Mouse (Mus musculus) forebrain, postnatal 0 days (tissue): ENCODE measurements around the gene Elf2. TPM values are rescaled to one million over a fixed set of nuclear protein-coding genes. Genes with fewer than 3 reads are reported as not detected.

ENCODE experiments used
- ATAC-seq: fragments of 200-750 bp; cut with Nextera tagmentation; 2 replicates; pipeline ENCODE4 v1.8.0; 2017; ENCODE audit warnings: mild to moderate bottlenecking, moderate library complexity
- DNase-seq: peaks from one replicate; pipeline ENCODE4 v3.0.0-alpha.2; 2015
- H3K27ac ChIP-seq: fragments of 300-500 bp; sonication (generic); 2 replicates; pipeline ENCODE4 v1.5.1; 2014; ENCODE audit warnings: low read depth, mild to moderate bottlenecking, antibody characterized with exemption, low read length, moderate library complexity, mixed read lengths
- H3K27me3 ChIP-seq: fragments of 300-500 bp; sonication (generic); 2 replicates; pipeline ENCODE4 v1.6.1; 2014; ENCODE audit warnings: mild to moderate bottlenecking, low read length, mixed read lengths; ENCODE audit not compliant: insufficient read depth
- H3K36me3 ChIP-seq: fragments of 300-500 bp; sonication (generic); 2 replicates; pipeline ENCODE4 v1.6.1; 2014; ENCODE audit warnings: mild to moderate bottlenecking, moderate library complexity; ENCODE audit not compliant: insufficient read depth
- H3K4me1 ChIP-seq: fragments of 300-500 bp; sonication (generic); 2 replicates; pipeline ENCODE4 v1.6.1; 2014; ENCODE audit warnings: antibody characterized with exemption; ENCODE audit not compliant: insufficient read depth
- H3K4me2 ChIP-seq: fragments of 300-500 bp; sonication (generic); 2 replicates; pipeline ENCODE4 v1.6.1; 2014; ENCODE audit warnings: low read depth, mild to moderate bottlenecking, moderate library complexity
- H3K4me3 ChIP-seq: fragments of 300-500 bp; sonication (generic); 2 replicates; pipeline ENCODE4 v1.5.1; 2014; ENCODE audit warnings: low read depth, low read length, mixed read lengths
- H3K9ac ChIP-seq: fragments of 300-500 bp; sonication (generic); 2 replicates; pipeline ENCODE4 v1.6.1; 2014; ENCODE audit warnings: mild to moderate bottlenecking
- H3K9me3 ChIP-seq: fragments of 300-500 bp; sonication (generic); 2 replicates; pipeline ENCODE4 v1.6.1; 2016; ENCODE audit warnings: low read length
- CTCF ChIP-seq: sonication (generic); IDR thresholded peaks from 2 replicates; pipeline ENCODE4 v1.5.1; 2016; ENCODE audit warnings: antibody characterized with exemption, control low read depth, low read depth
- WGBS: fragments of 180-500 bp; shearing (Covaris S2); extraction: QIAGEN DNeasy Blood & Tissue Kit; methylation state at CpG from one replicate; pipeline ENCODE4 v1.1.7; 2014; 5-methylcytosine and 5-hydroxymethylcytosine counted together
- polyA plus RNA-seq: library from polyadenylated mRNA; unstranded; fragments of >200 nt; fragmentation: Nextera tagmentation; extraction: Ambion mirVana; gene quantifications from 2 replicates; pipeline ENCODE4 v1.2.1, GENCODE M21; 2015
- total RNA-seq: library from RNA; depleted of rRNA; stranded (reverse); fragments of >200 nt; gene quantifications from 2 replicates; pipeline ENCODE4 v1.2.3, GENCODE M21; 2014

Gene Elf2
- total and polyA plus RNA-seq, 2 experiments from 2014 or later: 26.4 to 83.9 TPM

DNA sequence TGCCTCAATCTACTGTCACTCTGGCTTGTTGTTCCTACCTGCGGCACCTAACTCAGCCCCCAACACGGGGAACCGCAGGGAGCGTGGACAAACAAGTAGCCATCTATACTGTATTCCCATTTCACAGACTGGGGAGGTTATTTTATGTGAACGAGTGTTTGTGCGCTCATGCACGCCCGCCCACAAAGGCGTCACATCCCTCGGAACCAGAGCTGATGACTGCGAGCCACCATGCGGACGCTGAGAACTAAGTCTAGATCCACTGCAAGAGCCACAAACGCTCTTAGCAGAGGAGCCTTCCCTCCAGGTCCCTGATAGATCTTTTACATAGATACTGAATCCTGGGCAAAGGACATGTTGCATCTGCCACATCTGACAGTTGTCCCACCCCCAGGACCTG is 10.4 kb downstream of the Elf2 start:
- no peaks in the 10 kb centered on the region for H3K9me3 ChIP-seq
- H3K27ac ChIP-seq: no peak overlapping the region
- H3K9ac ChIP-seq: no peak overlapping the region
- H3K36me3 ChIP-seq: no peaks in the 10 kb centered on the region
- peaks cover 4% of the 10 kb centered on the region; the same call in 1 of the 2 replicates for H3K4me1 ChIP-seq
- H3K27me3 ChIP-seq: no peaks in the 10 kb centered on the region
- DNase-seq: no peak
- no peak overlapping the region for H3K4me3 ChIP-seq
- H3K4me2 ChIP-seq: no peak overlapping the region
- no peak for ATAC-seq
- no peak for TF ChIP-seq CTCF
- WGBS: 86% methylated on average over 14 of the region's 14 CpGs

DNA sequence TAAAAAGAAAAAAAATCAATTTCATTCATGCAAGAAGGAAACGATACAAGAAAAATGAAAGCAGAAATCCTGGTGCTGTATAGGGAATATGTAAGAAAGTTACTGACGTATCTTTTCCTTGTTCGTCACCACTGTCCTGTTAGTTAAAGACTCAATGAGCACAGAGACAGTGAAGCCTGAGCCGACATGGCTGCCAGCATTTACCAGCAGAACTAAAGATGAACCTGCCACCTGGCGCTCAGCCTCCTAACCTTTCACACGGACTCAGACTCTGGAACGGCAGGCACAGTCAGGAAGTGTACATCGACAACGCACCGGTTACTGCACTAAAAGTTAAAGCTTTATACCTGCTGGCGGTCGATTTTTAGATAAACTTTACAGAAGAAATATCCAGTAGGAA is 11.9 kb downstream of the Elf2 start:
- DNase-seq: no peak
- Histone ChIP-seq H3K4me1 (peaks cover 4% of the 10 kb centered on the region; the same call in 1 of the 2 replicates), H3K27ac (no peak overlapping the region), H3K27me3 (no peaks in the 10 kb centered on the region), H3K4me2 (no peak overlapping the region), H3K36me3 (no peaks in the 10 kb centered on the region), H3K4me3 (no peak overlapping the region), H3K9me3 (no peaks in the 10 kb centered on the region), H3K9ac (no peak overlapping the region)
- no peak for TF ChIP-seq CTCF
- 82% methylated on average over 12 of the region's 12 CpGs for WGBS
- no peak for ATAC-seq

DNA sequence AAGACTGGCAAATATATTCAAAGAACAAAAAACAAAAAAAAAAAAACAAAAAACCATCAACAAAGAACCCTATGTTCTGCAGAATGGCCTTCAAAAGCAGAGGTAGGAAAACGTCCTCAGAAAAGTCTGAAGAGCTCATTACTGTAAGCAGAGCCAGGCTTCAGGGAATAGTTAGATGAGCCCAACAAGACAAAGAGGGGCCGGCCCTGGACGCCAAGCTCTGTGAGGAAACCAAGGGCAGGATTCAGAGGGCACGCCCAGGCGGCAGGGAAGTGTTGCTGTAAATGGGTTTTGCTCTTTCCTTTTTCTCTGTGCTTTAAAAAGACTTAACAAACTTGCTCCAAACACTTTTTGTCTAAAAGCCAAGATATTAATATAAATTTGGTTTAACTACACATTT is 12.6 kb downstream of the Elf2 start:
- Histone ChIP-seq H3K27ac (no peak overlapping the region), H3K4me1 (no peaks in the 10 kb centered on the region; the same call in 1 of the 2 replicates)

DNA sequence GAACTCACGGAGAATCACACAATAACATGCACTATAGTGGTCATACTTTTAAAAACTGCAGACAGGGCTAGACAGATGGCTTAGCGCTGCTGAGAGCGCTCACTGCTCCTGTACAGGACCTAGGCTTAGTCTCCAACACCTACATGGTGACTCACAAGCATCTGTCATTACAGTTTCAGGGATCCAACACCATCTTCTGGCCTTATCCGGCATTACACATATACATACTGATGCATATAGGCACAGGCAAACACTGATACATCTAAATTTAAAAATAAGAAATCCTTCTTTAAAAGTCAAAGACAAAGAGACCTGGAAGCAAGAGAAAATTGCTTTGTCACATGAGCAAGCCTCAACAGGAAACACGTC is 13.1 kb downstream of the Elf2 start:
- H3K9me3 ChIP-seq: no peaks in the 10 kb centered on the region
- H3K36me3 ChIP-seq: no peaks in the 10 kb centered on the region
- TF ChIP-seq CTCF: peak; percentile 44; the same call in 1 of the 2 replicates
- DNase-seq (no peak), ATAC-seq (0 out of 2 replicates have a peak, but pooled peaks have one; percentile 38)
- no peaks in the 10 kb centered on the region for H3K27me3 ChIP-seq
- no peak overlapping the region for H3K9ac ChIP-seq
- H3K4me1 ChIP-seq: no peaks in the 10 kb centered on the region
- no peak overlapping the region for H3K4me3 ChIP-seq
- H3K27ac ChIP-seq: no peak overlapping the region
- H3K4me2 ChIP-seq: no peak overlapping the region
- 88% methylated on average over 5 of the region's 5 CpGs for WGBS

More for the DNA sequence above, 12.6 kb downstream of the Elf2 start:
- no peak overlapping the region for H3K9ac ChIP-seq
- no peaks in the 10 kb centered on the region for H3K9me3 ChIP-seq
- H3K4me3 ChIP-seq: no peak overlapping the region
- 66% methylated on average over 5 of the region's 5 CpGs for WGBS
- no peak for ATAC-seq
- no peaks in the 10 kb centered on the region for H3K27me3 ChIP-seq
- DNase-seq: no peak
- no peaks in the 10 kb centered on the region for H3K36me3 ChIP-seq
- H3K4me2 ChIP-seq: no peak overlapping the region
- no peak for TF ChIP-seq CTCF

DNA sequence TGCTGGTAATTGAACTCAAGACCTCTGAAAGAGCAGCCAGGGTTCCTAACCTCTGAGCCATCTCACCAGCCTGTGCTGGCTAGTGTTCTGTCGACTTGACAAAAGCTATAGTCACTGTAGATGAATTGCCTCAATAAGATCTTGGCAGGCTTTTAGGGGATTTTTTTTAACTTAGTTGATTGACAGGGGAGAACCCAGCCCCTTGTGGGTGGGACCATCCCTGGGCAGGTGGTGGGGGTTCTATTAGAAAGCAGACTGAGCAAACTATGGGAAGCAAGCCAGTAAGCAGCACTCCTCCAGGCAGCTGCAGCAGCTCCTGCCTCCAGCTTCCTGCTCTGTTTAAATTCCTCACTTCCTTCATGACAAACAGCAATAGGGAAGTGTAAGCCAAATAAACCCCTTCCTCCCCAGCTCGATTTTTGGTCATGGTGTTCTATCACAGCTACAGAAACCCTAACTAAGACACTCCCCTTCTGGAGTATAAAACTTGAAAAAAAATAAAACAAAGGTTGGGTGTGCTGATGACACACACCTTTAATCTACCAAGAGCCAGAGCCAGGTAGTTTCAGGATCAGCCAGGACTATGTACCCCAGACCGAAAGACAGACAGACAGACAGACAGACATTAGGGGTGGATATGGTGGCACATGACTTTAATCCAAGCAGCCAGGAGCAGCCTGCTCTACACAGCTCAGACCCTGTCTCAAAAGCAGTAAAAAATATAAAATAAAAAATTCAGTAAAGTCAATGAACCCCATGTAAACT is 13.6 kb downstream of the Elf2 start:
- H3K27ac ChIP-seq: no peak overlapping the region
- H3K4me1 ChIP-seq: no peaks in the 10 kb centered on the region
- H3K9ac ChIP-seq: no peak overlapping the region
- no peaks in the 10 kb centered on the region for H3K27me3 ChIP-seq
- WGBS: 67% methylated on average over 3 of the region's 3 CpGs
- H3K36me3 ChIP-seq: no peaks in the 10 kb centered on the region
- ATAC-seq: peak; percentile 79
- DNase-seq: peak; percentile 52
- no peak overlapping the region for H3K4me2 ChIP-seq
- H3K4me3 ChIP-seq: no peak overlapping the region
- no peaks in the 10 kb centered on the region for H3K9me3 ChIP-seq
- TF ChIP-seq CTCF: no peak

DNA sequence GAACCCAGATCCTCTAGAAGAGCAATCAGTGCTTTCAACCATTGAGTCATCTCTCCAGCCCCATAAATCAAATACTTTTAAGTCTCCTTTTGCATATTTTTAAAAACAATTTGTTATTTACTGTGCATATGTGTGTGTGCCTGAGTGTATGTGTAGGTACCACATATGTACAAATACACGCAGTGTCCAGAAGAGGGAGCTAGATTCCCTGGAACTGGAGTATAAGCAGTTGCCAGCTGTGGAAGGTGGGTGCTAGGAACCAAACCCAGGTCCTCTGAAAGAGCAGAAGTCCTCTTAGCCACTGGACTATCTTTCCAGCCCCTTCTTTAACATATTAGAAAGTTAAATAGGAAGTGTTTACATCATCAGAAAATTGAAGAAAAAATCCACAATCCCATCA is 15.0 kb downstream of the Elf2 start:
- no peak for ATAC-seq

DNA sequence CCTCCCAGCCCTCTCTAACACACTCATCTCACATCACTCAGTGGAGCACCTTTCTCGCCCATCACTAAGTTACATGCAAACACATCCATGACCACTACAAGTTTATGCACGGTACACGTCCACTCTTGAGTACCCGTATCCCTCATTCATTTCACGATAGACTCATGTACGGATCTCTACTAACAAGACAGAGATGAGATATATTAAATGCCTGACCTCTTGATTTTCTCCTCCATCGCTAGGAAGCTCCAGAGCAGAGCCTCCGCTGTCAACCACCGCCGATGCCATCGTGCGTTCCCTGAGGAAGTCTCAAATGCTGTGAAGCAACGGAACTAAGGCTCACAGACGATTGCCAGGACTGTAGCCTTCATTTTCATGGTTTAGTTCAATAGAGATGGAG is 17.5 kb downstream of the Elf2 start:
- H3K27ac ChIP-seq: no peak overlapping the region
- ATAC-seq: no peak
- no peaks in the 10 kb centered on the region for H3K27me3 ChIP-seq
- no peaks in the 10 kb centered on the region for H3K9me3 ChIP-seq
- H3K4me1 ChIP-seq: no peaks in the 10 kb centered on the region
- TF ChIP-seq CTCF: no peak
- H3K4me2 ChIP-seq: no peak overlapping the region
- no peak for DNase-seq
- no peak overlapping the region for H3K9ac ChIP-seq
- peaks cover 4% of the 10 kb centered on the region; the same call in 1 of the 2 replicates for H3K36me3 ChIP-seq
- H3K4me3 ChIP-seq: no peak overlapping the region
- 95% methylated on average over 14 of the region's 14 CpGs for WGBS

More for the DNA sequence above, 15.0 kb downstream of the Elf2 start:
- Histone ChIP-seq H3K9ac (no peak overlapping the region), H3K4me2 (no peak overlapping the region), H3K27me3 (no peaks in the 10 kb centered on the region), H3K27ac (no peak overlapping the region), H3K4me3 (no peak overlapping the region), H3K9me3 (no peaks in the 10 kb centered on the region), H3K36me3 (no peaks in the 10 kb centered on the region; the same call in 1 of the 2 replicates), H3K4me1 (no peaks in the 10 kb centered on the region)
- no peak for DNase-seq
- WGBS: 84% methylated on average over 1 of the region's 1 CpGs
- TF ChIP-seq CTCF: no peak
